Mouse (Mus musculus): Measurements from ENCODE around the gene Cfap299.
"Not testable (repeated sequence)": the region's sequence is repeated elsewhere in the genome, so short reads cannot be mapped to it uniquely, and the experiment has no call there.

Gene Cfap299

DNA sequence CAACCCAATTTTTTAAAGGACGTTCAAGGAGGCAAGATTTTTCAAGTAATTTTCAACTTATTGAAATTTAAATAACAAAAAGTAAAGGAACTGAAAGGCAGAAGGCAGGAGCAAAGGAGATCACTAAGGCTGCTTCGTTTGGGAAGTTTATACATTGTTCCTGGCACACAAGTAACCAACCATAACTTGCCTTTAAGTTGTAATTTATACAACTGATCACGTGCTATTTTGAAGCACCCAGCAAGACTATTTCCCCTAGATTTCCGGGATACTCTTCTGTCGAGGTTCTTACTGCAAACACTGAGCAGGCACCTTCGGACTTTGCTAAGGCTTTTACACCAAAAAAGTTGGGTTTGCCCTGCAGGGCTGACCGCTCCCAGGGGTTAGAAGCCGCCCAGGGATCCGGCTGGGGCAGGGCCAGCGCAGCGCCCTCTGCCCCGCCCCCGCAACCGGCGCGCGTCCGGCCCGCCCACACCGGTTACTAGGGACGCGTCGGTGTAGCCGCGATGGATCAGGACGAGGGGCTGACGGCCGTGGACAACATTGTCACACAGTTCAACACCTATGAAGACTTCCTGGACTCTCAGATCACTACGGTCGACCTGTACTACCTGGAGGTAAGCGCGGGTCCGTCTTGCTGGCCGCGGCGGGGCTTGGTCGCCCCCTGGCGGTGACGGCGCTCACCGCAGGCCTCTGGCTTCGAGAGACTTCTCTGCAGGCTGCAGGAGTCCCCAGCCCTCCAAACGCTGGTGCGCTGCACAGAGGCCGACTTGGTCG lies at the start of gene Cfap299:
Cfap299 (plus strand) TSS at position 457 of the 777 bp plus-strand sequence.
- DNase-seq, result peak; percentile 51 to 83

DNA sequence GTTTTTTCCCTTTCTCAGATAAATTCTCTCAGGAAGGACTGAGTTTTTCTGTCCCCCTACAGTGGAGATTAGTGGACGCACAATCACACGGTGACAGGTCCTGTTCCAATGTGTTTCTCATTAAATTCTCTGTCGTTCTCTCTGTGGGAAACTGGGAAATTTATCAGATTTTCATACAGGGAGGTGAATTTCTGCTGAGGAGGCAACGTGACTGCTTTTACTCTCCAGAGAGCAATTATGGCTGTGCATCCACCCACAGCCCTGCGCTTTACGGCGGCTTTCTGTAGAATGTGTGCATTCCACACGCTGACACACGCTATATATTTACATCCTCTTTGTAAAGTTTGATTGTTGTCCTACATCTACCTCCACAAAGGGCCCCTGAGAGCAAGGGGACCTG lies 47.1 kb upstream of the Cfap299 start:
- no peak for DNase-seq

DNA sequence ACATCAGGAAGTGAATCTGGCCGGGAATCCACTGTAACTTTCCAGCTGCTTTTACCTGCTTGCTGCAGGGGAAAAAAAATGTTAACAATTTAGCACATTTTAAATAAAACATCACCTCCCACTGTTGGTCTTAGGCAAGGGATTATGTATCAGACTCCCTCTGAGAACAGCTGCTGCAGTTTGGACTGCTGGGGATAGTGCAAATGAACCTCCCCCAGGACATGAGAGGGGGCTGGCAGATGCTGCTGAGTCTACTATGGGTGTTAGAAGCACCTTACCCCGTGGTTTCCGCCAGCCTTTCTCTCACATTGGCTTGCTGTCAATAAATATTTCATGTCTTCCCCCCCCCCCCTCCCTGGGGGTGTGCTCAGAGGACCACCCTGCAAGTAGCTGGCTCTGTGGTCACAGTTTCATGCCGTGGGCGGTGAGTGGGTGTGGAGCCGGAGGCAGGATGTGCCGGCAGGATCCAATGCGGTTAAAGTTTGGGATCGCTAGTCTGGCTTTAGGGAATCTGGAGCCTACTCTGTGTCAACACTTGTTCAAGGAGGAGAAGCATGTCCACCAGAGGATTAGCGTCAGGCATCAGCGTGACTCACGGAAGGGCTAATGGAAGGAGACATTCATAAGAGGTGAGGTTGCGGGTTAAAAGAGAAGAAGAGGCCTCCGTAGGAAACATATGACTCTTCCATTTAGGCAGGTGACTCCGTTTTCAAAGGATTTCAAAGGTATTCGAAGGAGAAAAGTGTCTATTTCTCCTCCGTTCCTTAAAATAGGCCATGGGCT lies 45.2 kb upstream of the Cfap299 start:
- DNase-seq, result no peak

DNA sequence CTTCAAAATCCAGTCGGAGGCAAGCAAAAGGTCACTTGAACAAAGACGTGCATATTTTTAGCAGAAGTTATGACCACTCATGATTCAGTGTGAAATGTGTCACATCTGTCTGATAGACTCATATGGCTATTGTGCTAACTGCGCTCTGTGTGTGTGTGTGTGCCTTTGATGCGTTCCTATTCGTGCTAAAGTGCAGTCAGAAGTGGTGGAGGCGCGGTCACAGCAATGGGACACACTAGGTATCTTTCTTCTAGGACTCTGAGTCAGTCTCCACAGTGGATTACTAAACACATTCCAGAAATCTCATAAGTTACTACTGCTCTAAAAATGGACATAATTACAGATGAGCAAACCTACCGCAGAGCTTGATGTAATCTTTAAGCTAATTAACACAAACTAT lies 38.5 kb upstream of the Cfap299 start:
- no peak for DNase-seq

DNA sequence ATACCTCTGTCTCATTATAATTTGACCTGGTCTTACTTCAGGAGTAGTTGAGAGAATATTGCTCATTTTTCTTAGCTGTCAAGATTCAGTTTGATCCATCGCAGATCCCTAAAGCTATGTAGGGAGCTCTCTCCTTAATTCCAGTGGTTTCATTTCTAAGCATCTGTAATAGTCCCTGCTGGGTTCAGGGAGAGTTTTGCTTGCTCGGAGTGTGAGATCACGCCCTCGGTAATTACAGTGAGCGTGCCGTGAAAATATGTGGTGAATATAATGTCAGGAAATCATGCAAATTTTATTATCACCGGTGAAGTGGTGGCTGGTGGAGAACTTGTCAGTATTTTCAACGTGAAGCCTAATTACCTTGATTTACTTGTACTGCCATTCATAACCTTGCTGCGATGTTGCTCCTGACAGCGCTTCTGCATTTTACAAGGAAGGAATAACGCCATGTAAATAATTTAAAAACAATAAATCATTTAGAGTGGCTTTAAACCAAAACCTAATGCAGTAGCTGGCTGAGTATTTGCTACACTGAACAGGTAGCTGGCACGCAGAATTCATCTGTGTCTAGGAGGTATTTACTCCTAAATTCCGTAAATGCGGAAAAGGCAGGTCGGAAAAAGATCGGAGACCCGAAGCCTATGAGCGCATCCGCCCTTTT lies 36.6 kb upstream of the Cfap299 start:
- DNase-seq, result no peak

DNA sequence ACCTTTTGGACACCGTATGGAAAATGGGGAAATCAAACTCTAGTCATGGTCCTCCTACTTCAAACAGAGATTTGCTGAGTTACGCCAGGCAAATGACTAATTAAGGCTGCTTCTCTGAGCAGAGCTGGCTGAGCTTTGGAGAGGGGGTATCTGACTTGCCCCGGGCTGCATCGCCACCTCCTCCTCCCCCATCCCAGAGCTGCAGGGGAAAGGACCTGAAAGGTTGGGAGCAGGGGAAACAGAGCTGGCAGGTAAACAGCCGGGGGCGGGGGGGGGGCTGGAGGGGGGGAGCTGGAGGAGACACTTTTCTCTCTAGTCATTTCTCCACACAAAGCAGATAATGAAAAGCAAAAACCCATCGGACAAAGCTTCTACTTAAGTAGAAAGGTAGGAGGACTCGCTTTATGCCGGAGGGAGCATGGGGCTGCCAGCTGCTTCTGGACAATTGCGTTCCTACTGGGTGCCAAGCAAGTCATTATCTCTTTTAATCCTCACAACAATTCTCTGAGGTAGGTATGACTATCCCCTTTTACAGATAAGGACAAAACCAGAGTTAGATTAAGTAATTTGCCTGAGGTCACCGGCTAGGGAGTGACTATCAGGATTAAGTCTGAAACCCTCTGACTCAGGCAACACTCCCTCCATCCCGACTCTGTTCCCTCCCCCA lies 35.9 kb upstream of the Cfap299 start:
- DNase-seq, result no peak

DNA sequence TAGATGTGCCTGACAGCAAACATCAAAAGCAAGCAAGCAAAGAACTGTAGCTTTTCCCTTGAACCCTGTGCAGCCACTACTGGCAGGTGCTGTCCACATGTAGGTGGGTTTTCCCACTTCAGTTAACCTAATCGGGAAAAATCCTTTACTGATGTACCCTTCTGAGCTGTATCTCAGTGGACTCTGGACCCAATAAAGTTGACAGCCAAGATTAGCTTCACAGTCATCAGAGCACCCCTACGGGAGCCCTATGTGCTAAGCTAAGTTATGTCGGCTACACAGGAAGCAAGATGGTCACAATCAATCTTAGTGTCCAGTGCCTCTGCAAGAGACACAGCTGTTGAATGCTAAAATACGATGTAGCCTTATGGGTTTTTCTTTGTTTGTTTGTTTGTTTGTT lies 29.0 kb upstream of the Cfap299 start:
- no peak for DNase-seq

DNA sequence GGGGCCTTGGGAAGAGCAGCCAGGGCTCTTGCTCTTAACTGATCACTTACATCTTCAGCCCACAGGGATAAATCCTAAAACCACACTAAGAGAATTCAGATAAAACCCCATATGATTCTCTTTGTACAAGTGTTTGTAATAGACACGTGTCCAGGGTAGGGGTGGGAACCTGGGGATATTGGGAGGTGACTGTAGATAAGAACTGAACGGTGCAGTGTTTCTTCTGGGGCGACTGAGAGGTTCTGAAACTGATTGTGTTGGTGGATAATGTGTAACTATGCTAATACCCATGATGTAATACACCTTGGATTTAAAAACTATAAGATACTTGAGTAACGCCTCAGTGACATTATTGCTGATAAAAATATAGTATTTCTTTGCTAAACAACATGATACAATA lies 23.4 kb upstream of the Cfap299 start:
- DNase-seq, result no peak

DNA sequence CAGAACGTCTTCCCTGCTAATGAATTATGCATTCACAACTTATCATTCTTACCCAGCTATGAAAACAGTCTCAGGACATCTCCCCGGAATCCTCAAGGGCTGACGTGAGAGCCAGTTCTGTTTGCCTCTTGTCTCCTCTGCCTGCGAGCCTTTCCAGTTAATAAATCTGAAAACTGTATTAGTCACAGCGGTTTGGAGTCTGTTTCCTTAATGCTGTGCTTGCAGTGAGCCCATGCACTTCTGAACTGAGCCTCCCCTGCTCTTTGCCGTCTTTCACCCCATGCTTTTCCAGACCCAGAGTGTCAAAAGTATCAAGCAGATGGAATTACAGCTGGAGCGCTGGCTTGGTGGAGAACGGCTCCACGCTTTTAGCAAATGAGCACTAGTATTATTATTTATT lies 22.6 kb upstream of the Cfap299 start:
- DNase-seq, result no peak

DNA sequence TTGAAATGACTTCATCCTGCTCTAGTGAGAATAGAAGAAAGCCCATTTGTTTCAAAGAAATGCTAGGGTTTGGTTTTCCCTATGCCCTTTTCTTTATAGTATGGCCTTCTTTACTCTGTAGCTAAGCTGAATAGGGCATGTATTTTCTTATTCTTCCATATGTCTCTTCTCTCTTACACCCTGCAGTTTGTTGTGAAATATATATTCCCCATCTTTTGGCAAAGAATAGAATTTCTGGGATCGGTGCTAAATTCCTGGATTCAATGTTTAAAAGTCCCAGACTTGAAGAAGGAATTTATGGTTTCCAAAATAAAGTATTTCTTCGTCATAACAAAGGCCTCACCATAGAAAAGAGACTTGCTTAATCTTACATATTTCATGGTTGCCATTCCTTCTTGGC lies 2.5 kb upstream of the Cfap299 start:
- DNase-seq, result no peak

DNA sequence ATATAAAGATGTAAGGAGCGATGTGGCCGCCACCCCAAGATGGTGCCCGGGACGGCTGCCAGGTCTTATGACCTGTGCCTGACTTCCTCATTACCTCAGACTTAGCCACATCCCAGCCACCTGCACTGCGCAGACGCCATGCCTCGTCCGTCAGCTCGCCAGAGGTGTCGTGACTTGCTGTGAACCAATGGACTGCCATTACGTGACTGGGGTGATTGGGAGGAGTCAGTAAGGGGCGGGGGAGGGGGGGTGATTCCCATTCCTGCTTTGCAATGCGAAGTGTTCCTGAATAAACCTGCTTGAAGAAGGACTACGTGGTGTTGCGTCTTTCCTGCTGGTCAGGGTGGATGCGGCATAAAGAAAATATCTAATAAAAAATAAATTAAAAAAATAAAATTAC lies 14.6 kb downstream of the Cfap299 start:
- DNase-seq, result not testable (repeated sequence)

DNA sequence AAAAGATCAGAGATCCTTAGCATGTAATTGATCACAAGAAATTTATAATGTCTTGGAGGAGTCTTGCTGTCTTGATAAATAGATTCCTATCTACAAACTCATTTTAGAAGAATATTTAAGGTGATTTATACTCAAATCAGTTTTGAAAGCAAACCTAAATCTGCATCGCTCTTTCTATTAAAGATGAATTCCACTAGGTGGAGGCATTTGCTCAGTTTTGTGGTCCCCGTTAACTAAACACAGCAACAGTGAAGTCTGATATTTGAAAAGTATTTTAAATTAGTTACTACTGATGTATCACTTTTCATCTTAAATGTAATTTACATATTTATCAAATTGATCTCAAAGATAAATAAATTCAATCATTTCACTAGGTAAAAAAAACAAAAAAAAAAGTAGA lies 15.5 kb downstream of the Cfap299 start:
- no peak for DNase-seq

DNA sequence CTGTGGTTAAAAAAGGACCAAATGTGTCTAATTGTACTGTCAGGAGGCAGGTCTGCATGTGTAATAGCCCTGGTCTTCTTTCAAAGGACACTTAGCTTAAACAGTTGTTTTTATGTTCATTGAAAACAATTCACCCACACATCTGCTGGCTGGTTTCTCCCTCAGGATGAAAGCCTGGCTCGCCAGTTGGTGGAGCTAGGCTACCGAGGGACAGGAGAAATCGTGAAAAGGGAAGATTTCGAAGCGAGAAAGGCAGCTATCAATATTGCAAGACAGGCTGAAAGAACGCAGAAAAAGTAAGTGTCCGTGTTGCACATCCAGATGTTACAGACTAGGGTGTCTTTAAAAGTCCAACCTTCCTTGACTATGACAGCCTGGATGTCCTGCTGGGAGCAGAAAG lies 17.0 kb downstream of the Cfap299 start:
- DNase-seq, result no peak

DNA sequence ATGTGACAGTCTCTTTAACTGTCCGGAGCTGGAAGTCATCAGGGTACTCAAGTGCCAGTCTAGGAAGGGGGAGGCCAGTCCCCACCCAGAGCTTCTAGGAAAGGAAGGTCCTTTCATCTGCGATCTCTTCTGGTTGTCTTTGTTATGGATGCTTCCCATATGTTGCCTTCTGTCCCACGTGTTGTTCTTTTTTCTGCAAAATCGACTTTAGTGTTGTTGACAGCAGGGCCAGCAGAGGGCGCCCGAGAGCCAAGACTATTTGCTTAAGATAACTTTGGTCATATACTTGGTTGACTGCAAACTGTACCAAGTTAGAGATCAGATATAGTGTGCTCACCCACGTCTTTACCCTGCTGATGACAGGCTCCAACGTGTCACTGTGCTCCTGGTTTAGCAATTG lies 19.5 kb downstream of the Cfap299 start:
- DNase-seq, result peak; percentile 8 to 51

DNA sequence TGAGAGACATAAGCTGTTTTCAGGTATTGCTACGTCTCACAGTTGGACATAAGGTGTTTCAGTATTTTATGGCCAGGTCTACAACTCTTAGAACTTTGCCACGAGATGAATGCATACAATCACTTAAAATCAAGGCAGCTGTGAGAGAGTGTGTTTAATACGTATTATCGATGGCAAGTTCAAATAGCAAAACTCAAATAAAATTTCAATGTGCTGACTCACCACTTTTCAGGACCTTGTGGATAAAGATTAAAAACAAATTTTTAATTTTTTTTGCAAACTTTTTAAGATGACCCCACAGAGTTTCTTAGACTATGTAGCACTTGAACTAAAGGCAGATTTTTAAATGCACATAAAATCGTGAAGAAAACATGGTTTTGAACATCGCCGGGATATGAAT lies 30.8 kb downstream of the Cfap299 start:
- DNase-seq, result no peak

DNA sequence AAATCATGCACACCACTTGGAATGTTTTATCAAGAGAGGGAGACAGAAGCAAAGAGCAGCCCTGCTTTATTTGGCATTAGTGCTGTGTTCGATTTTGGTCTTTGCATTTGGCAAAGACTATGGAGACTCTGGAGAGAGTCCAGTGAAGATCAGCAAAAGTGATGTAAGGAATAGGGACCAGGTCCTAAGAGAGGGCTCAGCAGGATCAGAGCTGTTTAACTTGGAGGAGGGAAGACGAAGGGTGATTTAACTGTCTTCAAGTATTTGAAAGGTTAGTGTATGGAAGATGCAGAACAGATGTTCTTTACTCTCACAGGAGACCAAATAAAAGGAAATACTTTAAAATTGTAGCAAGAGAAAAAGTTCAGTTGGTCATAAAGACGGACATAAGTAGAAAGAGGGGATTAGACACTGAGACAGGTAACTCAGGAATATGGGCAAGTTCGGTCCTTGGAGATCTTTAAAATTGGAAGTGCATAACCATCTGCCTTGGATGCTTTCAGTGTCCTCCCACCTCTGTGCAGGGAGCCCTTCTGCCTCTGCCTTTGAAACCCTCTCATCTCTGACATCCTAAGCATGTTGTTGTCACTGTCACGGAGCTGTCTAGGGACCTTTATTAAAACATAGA lies 31.8 kb downstream of the Cfap299 start:
- no peak for DNase-seq

DNA sequence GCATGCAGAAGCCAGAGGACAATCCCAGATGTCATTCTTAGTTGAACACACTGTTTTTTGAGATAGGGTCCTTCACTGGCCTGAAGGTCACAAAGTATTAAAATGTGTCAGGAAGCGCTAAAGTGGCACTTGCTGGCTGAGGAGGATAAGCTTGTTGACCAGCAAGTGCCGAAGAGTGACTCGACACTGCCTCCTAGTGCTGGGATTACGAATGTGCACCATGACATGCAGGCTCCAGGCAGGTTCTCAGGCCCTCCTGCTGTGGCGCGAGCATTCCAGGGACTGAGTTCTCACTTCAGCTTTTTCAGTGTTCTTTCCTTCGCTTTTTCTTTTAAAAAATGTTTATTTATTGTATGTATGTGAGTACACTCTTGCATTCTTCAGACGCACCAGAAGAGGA lies 34.3 kb downstream of the Cfap299 start:
- DNase-seq, result no peak

DNA sequence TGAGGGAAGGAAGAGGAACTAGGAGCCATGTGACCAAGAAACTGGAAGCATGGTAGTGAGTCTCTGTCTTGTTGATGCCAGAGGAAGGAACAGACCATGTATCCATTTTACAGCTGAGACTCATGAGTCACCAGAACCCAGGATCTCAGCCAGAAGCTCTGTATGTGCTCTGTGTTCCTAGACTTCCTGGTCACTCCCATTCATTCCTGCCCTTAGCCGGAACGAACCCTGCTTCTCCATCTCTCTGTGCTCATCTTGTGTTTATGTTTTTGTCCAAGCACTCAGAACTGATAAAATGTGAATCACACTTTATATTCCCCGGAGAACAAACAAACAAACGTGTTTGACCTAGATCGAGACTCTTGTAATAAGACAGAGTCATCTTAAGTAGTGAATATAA lies 36.2 kb downstream of the Cfap299 start:
- no peak for DNase-seq

DNA sequence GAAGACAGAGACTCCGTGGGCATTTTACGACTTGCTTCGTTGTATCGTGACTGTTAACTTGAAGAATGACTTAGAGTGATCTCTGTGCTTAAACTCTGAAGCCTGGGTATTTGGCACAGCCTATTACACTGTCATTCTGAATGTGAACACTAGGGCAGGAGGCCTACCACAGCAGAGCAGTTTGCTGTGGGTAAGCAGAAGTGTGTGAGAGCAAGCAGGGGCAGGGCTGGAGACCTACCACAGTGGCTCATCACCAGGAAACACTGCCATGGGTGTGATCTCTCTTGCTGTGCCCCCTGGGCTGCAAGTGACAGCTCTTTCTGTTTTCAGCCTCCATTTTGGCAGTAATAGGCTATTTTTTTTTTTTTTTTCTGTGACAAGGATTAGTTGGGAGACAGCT lies 39.7 kb downstream of the Cfap299 start:
- DNase-seq, result no peak

DNA sequence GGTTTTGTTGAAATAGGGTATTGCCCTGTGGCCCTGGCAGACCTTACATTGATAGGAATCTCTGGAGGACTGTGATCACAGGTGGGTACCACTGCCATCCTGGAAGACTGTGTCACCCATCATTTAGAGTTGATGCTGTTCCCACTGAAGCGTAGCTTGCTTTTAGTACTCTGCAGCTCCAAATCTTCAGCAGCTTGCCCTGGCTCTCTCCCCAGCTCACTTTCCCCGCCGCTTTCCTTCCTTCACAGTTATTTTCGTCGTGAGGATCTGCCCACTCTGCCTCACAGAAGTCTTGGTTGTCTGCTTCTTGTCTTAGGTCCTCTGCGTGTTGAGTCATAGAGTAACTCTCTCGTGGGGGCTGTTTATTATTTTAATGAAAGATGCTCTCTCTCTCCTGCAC lies 40.3 kb downstream of the Cfap299 start:
- DNase-seq, result no peak

DNA sequence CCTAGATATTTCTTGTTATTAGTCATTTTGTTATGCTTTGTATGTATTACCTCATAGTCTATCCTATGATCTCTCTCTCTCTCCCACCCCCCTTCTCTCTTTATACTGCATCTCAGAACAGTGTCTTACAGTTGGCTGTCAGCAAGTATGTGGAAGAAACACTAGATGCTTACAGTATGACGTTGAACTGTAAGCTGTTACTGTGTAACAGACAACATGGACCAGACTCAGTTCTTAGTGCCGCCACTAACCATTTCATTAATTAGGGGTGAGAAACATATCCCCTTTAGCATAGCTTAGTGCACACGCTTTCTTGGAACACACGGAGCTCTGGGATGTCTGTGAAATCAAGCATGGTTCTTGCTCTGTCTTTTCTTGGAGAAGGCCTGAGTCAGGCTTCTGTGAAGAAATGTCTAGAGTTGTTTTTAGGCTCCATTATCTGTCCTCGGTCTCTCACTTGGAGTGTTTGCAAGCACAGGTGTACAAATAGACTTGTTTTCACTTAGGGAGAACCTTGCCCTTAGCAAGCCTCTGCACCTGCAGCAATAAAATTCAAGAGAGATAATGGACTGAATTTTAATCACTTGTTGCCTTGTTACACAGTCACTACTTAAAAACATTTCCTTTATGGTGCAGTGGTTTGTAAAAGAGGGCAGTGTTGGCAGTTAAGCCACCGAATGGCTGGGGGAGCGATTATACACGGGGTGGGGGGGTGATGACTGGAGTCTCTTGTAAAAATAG lies 47.1 kb downstream of the Cfap299 start:
- no peak for DNase-seq

DNA sequence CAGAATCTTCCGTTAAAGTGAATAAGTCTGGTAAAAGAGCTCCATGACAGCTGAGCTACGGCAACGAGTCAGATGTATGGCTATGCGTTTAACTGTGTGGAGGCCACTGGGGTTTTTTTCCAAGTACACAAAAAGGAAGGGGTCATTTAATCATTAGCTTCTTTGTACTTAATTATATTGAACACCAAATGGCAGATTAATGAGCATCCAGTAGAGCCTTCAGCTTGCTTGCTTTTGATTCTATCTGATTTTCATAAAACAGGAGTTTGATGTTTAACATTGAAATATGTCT lies 47.6 kb downstream of the Cfap299 start:
- no peak for DNase-seq

All from spleen, adult 18-20 months (tissue).